Mouse (Mus musculus) lung, embryonic 16.5 days (tissue): ENCODE data around the gene Serpina6. TPM values are rescaled to one million over a fixed set of nuclear protein-coding genes. Genes with fewer than 3 reads are reported as not detected.
"Not testable (repeated sequence)": the region's sequence is repeated elsewhere in the genome, so short reads cannot be mapped to it uniquely, and the experiment has no call there.

Source experiments
- ATAC-seq: fragments of 200-750 bp; cut with Nextera tagmentation; 2 replicates; pipeline ENCODE4 v1.8.0; 2017; ENCODE audit warnings: low read depth, mild to moderate bottlenecking, moderate library complexity
- H3K27ac ChIP-seq: fragments of 300-500 bp; sonication (generic); 2 replicates; pipeline ENCODE4 v1.5.1; 2014; ENCODE audit warnings: mild to moderate bottlenecking, control low read depth, low read length
- H3K27me3 ChIP-seq: fragments of 300-500 bp; sonication (generic); 2 replicates; pipeline ENCODE4 v1.6.1; 2014; ENCODE audit warnings: low read depth, low read length, mixed read lengths; ENCODE audit not compliant: control insufficient read depth, insufficient read depth
- H3K36me3 ChIP-seq: fragments of 300-500 bp; sonication (generic); 2 replicates; pipeline ENCODE4 v1.6.1; 2014; ENCODE audit warnings: low read length; ENCODE audit not compliant: control insufficient read depth, insufficient read depth
- H3K4me1 ChIP-seq: fragments of 300-500 bp; sonication (generic); replicated peaks from 2 replicates; pipeline ENCODE4 v1.6.1; 2014; ENCODE audit warnings: low read length, mixed read lengths; ENCODE audit not compliant: control insufficient read depth, insufficient read depth
- H3K4me2 ChIP-seq: fragments of 300-500 bp; sonication (generic); 2 replicates; pipeline ENCODE4 v1.6.1; 2014; ENCODE audit warnings: low read depth, low read length, control low read depth
- H3K4me3 ChIP-seq: fragments of 300-500 bp; sonication (generic); 2 replicates; pipeline ENCODE4 v1.5.1; 2014; ENCODE audit warnings: mild to moderate bottlenecking, low read length, control low read depth
- H3K9ac ChIP-seq: fragments of 300-500 bp; sonication (generic); 2 replicates; pipeline ENCODE4 v1.6.1; 2014; ENCODE audit warnings: low read length, control low read depth
- H3K9me3 ChIP-seq: fragments of 300-500 bp; sonication (generic); 2 replicates; pipeline ENCODE4 v1.6.1; 2016; ENCODE audit warnings: low read length; ENCODE audit not compliant: control insufficient read depth
- WGBS: fragments of 180-500 bp; shearing (Covaris S2); extraction: QIAGEN DNeasy Blood & Tissue Kit; methylation state at CpG from one replicate; pipeline ENCODE4 v1.1.7; 2014; 5-methylcytosine and 5-hydroxymethylcytosine counted together
- polyA plus RNA-seq: library from polyadenylated mRNA; unstranded; fragments of >200 nt; fragmentation: Nextera tagmentation; extraction: Ambion mirVana; gene quantifications from 2 replicates; pipeline ENCODE4 v1.2.1, GENCODE M21; 2015

Serpina6 gene
- polyA plus RNA-seq, 1 experiment from 2014 or later, result 1.9 TPM

- not testable (repeated sequence) for H3K4me3 ChIP-seq, ATAC-seq, H3K4me2 ChIP-seq, H3K9me3 ChIP-seq, H3K4me1 ChIP-seq, H3K27me3 ChIP-seq, H3K9ac ChIP-seq, H3K27ac ChIP-seq, H3K36me3 ChIP-seq
Measured at GRCm38 (mm10) chr12:103662053-103662452, 5.0 kb upstream of the Serpina6 start.

- no peak overlapping the region for H3K27ac ChIP-seq
- no peak overlapping the region for H3K4me2 ChIP-seq
- H3K27me3 ChIP-seq, result no peaks in the 10 kb centered on the region
- no peak overlapping the region for H3K4me3 ChIP-seq
- no peaks in the 10 kb centered on the region for H3K9me3 ChIP-seq
- no peak for ATAC-seq
- WGBS, result 86% methylated on average over 5 of the region's 5 CpGs
- no peak overlapping the region for H3K9ac ChIP-seq
- no peaks in the 10 kb centered on the region for H3K4me1 ChIP-seq
- no peaks in the 10 kb centered on the region for H3K36me3 ChIP-seq
Measured at GRCm38 (mm10) chr12:103660076-103660475, 3.1 kb upstream of the Serpina6 start.

GRCm38 (mm10) chr12:103659171-103659570 is 2.2 kb upstream of the Serpina6 start:
- WGBS, result 55% methylated on average over 2 of the region's 2 CpGs
- no peak overlapping the region for H3K4me2 ChIP-seq

GRCm38 (mm10) chr12:103657991-103658390 is 979 bp upstream of the Serpina6 start:
- ATAC-seq, result no peak
- Histone ChIP-seq H3K4me3 (no peak overlapping the region), H3K36me3 (no peaks in the 10 kb centered on the region), H3K27ac (no peak overlapping the region), H3K4me1 (no peaks in the 10 kb centered on the region), H3K9me3 (no peaks in the 10 kb centered on the region), H3K27me3 (no peaks in the 10 kb centered on the region), H3K4me2 (no peak overlapping the region), H3K9ac (no peak overlapping the region)
- WGBS, result 74% methylated on average over 10 of the region's 10 CpGs

More at GRCm38 (mm10) chr12:103659171-103659570, 2.2 kb upstream of the Serpina6 start:
- no peak for ATAC-seq
- H3K4me3 ChIP-seq, result no peak overlapping the region
- H3K4me1 ChIP-seq, result no peaks in the 10 kb centered on the region
- no peaks in the 10 kb centered on the region for H3K9me3 ChIP-seq
- no peak overlapping the region for H3K27ac ChIP-seq
- no peaks in the 10 kb centered on the region for H3K27me3 ChIP-seq
- no peak overlapping the region for H3K9ac ChIP-seq
- no peaks in the 10 kb centered on the region for H3K36me3 ChIP-seq

- 47% methylated on average over 7 of the region's 7 CpGs for WGBS
- no peaks in the 10 kb centered on the region for H3K9me3 ChIP-seq
- ATAC-seq, result peak; percentile 75
- H3K4me1 ChIP-seq, result no peaks in the 10 kb centered on the region
- no peaks in the 10 kb centered on the region for H3K27me3 ChIP-seq
- H3K9ac ChIP-seq, result no peak overlapping the region
- no peaks in the 10 kb centered on the region for H3K36me3 ChIP-seq
- H3K4me2 ChIP-seq, result no peak overlapping the region
- H3K4me3 ChIP-seq, result no peak overlapping the region
- H3K27ac ChIP-seq, result no peak overlapping the region; the same call in 1 of the 2 replicates
Measured at GRCm38 (mm10) chr12:103655123-103656044, 1.6 kb downstream of the Serpina6 start.

GRCm38 (mm10) chr12:103653836-103654235 is 3.2 kb downstream of the Serpina6 start:
- H3K36me3 ChIP-seq, result no peaks in the 10 kb centered on the region
- H3K4me1 ChIP-seq, result no peaks in the 10 kb centered on the region
- no peak overlapping the region for H3K4me3 ChIP-seq
- WGBS, result 95% methylated on average over 2 of the region's 2 CpGs
- H3K27me3 ChIP-seq, result no peaks in the 10 kb centered on the region
- no peak for ATAC-seq
- H3K27ac ChIP-seq, result no peak overlapping the region
- no peak overlapping the region for H3K9ac ChIP-seq
- no peak overlapping the region for H3K4me2 ChIP-seq
- H3K9me3 ChIP-seq, result no peaks in the 10 kb centered on the region

- Histone ChIP-seq H3K9me3 (no peaks in the 10 kb centered on the region), H3K27ac (no peak overlapping the region), H3K36me3 (no peaks in the 10 kb centered on the region), H3K4me1 (no peaks in the 10 kb centered on the region), H3K9ac (no peak overlapping the region), H3K27me3 (no peaks in the 10 kb centered on the region), H3K4me2 (no peak overlapping the region), H3K4me3 (no peak overlapping the region)
- ATAC-seq, result no peak
- 71% methylated on average over 2 of the region's 2 CpGs for WGBS
Measured at GRCm38 (mm10) chr12:103646314-103646713, 10.7 kb downstream of the Serpina6 start.

- Histone ChIP-seq H3K4me1 (no peaks in the 10 kb centered on the region), H3K4me3 (no peak overlapping the region), H3K4me2 (no peak overlapping the region), H3K27me3 (no peaks in the 10 kb centered on the region), H3K36me3 (no peaks in the 10 kb centered on the region), H3K9me3 (no peaks in the 10 kb centered on the region), H3K27ac (no peak overlapping the region), H3K9ac (no peak overlapping the region)
- ATAC-seq, result no peak
- 15% methylated on average over 5 of the region's 5 CpGs for WGBS
Measured at GRCm38 (mm10) chr12:103644601-103645000, 12.4 kb downstream of the Serpina6 start.

GRCm38 (mm10) chr12:103643818-103644217 is 13.2 kb downstream of the Serpina6 start:
- H3K9me3 ChIP-seq, result no peaks in the 10 kb centered on the region
- no peak overlapping the region for H3K4me2 ChIP-seq
- no peaks in the 10 kb centered on the region for H3K36me3 ChIP-seq
- H3K9ac ChIP-seq, result no peak overlapping the region
- H3K27ac ChIP-seq, result no peak overlapping the region
- no peaks in the 10 kb centered on the region for H3K4me1 ChIP-seq
- no peak overlapping the region for H3K4me3 ChIP-seq
- no peak for ATAC-seq
- WGBS, result 72% methylated on average over 3 of the region's 3 CpGs
- H3K27me3 ChIP-seq, result no peaks in the 10 kb centered on the region
